Mouse (Mus musculus) heart, postnatal 0 days (tissue): ENCODE data around the gene Thnsl2.

Experiments used
- CTCF ChIP-seq: IDR thresholded peaks from 2 replicates; pipeline ENCODE4 v1.5.1; 2016; ENCODE audit warnings: antibody characterized with exemption, control low read depth, low read depth
- EP300 ChIP-seq: IDR thresholded peaks from 2 replicates; pipeline ENCODE4 v1.6.1; 2016; ENCODE audit warnings: antibody characterized with exemption, low read depth

GRCm38 (mm10) chr6:71131038-71131437 lies 13.2 kb downstream of the Thnsl2 start:
- no peak for TF ChIP-seq CTCF
- no peak for TF ChIP-seq EP300
